Mouse (Mus musculus) gastrocnemius, postnatal 10 days (tissue): ENCODE data around the gene Rora. TPM values are rescaled to one million over a fixed set of nuclear protein-coding genes. Genes with fewer than 3 reads are reported as not detected.

Experiments
- DNase-seq: peaks from one replicate; pipeline ENCODE4 v3.0.0; 2021; ENCODE audit warnings: mixed read lengths
- total RNA-seq, 2 experiments: library from RNA; stranded (reverse); gene quantifications; 2 replicates each; pipeline ENCODE4 v1.2.3; 2021

Rora gene
- total RNA-seq, 2 experiments from 2014 or later: 56.0 to 63.5 TPM

GRCm38 (mm10) chr9:68888670-68889069, 235.1 kb downstream of the Rora start:
- peak; percentile 81 for DNase-seq

DNA sequence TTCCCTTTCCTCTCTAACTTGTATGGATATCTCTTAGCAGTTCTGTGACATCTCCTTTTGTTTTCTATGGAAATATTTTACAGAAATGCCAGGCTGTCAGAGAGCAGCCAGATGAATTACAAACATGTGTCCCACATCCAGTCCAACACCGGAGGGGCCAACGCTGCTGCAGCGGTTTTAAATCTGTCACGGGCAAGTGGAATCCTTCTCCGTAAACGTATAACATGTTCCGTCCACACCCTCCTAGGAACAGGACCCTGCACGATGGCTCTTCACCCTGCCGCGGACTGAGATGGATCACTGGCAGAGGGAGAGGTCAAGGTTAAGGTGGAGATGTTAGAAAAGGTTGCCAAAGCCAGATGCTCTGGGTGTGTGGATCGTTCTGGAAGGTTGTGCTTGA, 237.8 kb downstream of the Rora start:
- no peak for DNase-seq

DNA sequence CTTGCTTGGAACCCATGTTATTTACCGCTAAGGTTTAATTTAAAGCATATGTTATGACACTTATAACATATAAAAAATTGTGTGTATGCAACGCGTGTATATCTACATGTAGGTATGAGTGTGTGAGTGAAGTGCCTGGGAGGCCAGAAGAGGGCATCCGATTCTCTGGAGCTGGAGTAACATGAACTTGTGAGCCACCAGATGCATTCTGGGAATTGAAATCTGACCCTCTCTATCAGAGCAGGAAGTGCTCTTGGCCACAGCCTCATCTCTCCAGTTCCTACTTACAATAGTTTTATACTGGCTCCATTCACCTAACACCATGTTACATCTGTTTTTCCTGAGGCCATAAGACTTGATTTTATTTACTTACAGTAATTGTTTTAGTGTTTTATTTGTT, 238.8 kb downstream of the Rora start:
- no peak for DNase-seq

GRCm38 (mm10) chr9:68892859-68893258, 239.3 kb downstream of the Rora start:
- DNase-seq: no peak

- no peak for DNase-seq
Measured at GRCm38 (mm10) chr9:68898286-68898685, 244.7 kb downstream of the Rora start.

DNA sequence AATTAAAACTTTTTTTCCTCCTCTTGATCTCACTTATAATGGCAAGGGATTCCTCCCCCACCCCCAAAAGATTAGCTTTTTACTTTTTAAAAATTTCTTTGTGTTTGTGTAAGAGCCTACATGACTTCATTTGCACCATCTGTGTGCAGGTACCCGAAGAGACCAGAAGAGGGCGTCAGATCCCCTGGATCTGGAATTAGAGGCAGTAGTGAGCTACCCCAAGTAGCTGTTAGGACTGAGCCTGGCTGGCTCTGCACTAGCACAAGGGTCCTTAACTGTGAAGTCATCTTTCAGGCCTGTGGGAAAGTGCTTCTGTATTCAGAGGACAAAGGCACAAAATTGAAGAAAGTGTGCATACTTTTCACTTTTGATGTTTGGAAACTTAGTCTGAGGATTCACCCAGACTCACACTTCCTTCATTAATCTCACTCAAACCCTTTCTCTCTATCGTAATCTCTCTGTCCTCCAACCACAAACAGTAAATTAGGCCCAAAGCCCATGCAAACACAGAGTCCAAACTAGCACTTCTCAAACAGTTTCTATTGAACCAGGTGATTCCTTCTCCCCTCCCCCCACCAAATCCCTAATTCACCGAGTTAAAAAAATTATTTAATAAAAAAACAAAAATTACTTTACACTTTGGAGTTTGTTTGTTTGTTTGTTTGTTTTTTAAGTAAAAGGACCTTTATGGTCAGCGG, 246.1 kb downstream of the Rora start:
- no peak for DNase-seq

GRCm38 (mm10) chr9:68906361-68906883, 252.8 kb downstream of the Rora start:
- no peak for DNase-seq

GRCm38 (mm10) chr9:68912483-68913151, 259.0 kb downstream of the Rora start:
- DNase-seq: no peak

DNA sequence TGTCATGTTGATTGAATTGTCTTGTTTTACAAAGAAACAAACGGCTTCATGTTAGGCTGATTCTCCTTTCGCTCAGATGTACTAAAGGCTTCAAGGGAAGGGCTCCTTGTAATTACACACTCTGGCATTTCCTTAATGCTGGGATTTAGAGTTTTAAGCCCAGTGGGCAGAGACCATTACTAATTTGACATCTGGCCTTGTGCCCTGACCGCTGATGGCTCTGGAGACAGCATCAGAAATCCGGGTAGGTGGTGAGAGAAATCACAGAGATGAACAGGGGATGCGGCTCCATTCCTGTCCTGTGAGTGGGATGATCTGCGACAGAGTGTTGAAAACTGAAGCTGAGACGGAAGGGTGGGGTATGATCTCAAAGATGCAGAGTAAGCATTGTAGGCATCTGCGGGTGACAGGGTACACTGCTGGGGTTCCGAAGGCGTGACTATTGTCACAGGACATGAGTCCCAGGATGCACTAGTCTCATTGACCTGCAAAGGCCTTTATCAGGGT, 259.7 kb downstream of the Rora start:
- no peak for DNase-seq

DNA sequence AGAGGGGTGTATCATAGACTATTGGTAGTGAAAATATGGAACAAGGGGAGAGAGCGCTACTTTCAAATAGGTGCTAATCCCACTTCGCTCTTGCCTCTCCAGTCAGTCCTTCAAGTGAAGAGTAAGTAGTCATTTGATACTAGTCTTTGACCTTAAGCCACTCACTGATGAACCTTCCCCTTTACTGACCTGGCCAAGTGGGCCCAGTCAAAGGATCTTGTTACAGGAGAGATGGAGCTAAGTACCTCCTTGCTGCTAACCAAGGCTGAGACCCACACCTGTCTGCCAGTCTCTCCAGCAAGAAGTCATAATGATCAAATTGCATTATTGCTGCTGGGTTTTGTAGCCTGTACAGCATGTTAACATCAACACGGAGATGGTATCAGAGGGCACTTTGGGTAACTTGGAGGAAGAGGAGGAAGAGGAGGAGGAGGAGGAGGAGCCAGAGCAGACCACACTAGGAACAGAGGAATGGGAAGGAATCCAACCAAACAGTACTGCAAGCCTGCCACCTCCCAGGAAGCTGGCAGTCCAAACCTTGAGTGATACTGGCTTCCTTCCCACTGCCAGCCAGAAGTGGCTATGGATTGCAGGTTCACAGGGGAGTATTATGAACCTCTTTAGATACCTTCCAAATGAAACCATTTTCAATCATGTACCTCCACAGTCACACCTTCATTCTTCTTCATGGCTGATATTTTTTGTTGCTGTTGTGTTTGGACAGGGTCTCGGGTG, 261.1 kb downstream of the Rora start:
- DNase-seq: no peak

DNA sequence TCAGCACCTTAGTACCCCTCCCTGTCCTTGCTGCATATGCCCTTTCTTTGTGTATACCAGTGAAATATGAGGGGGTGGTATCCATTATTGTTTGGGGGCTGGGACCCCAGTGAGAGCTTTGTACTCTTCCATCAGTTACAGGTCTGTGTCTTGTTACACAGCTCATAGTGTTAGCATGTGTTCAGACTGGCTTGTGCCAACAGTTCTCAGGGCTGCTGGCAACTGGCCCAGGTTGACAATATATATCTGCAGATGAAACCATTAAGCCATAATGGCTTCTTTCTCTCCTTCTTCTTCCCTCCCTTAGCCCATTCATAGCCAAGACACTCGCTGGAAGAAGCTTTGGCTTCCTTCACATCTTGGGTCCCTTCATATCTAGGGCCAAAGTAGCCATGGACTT, 263.2 kb downstream of the Rora start:
- no peak for DNase-seq

- DNase-seq: no peak
Measured at GRCm38 (mm10) chr9:68923128-68923601, 269.6 kb downstream of the Rora start.

- no peak for DNase-seq
Measured at GRCm38 (mm10) chr9:68926406-68926805, 272.8 kb downstream of the Rora start.

- DNase-seq: no peak
Measured at GRCm38 (mm10) chr9:68933159-68933558, 279.6 kb downstream of the Rora start.

DNA sequence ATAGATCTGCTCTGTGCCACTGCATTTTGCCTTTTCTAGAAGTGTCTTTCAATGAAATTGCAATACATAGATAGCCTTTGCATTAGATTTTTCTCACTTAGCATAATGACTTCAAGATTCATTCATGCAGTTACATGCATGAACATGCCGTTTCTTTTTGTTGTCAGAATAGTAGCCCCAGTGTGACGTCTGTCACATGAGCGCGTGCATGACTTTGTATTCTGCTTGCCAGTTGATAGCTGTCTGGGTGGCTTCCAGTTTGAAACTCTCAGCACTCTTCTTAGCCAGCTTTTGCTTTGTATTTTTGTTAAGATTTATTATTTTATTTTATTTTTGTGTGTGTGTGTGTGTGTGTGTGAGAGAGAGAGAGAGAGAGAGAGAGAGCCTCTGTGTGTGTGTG, 280.7 kb downstream of the Rora start:
- no peak for DNase-seq

- DNase-seq: no peak
Measured at GRCm38 (mm10) chr9:68935611-68936010, 282.0 kb downstream of the Rora start.

- peak; percentile 20 for DNase-seq
Measured at GRCm38 (mm10) chr9:68941037-68941436, 287.5 kb downstream of the Rora start.

- DNase-seq: no peak
Measured at GRCm38 (mm10) chr9:68942595-68943011, 289.0 kb downstream of the Rora start.

DNA sequence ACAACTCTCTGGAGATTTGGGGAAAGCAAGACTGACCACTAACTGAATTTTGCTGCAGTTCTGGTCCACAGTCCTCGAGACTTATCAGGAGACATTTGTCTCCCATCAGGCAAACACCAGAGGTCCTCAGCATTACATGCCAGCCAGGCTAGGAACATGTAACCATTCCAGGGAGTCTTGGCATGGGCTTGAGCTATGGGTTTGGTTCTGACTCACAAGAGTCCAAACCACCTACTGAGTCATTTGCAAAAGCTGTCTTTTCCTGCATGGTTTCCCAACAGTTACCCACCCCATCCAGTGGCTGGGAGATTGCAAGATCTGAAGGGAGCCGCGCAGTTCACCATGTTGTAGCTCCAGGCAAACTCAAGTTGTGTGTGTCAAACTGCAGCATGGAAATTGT, 290.4 kb downstream of the Rora start:
- no peak for DNase-seq

DNA sequence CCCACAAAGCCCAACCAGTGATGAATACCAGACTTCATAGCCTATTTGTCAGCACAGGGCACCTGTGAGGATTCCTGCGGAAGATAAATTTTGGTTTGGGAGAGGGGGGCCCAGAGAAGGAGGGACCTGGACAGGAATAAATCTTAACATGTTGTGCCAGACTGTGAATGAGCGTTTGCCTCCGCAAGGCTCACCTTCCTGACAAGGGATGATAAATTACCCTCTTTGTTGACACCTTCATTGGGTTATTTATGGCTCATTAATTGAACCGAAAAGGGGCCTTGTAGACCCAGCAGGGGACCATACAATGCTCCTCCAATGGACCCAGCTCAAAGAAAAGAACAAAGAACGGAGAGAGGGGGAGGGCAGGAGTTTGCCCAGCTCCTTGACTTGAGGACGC, 294.1 kb downstream of the Rora start:
- DNase-seq: no peak

GRCm38 (mm10) chr9:68948141-68948540, 294.6 kb downstream of the Rora start:
- DNase-seq: no peak

GRCm38 (mm10) chr9:68956210-68956874, 302.8 kb downstream of the Rora start:
- DNase-seq: peak; percentile 26
